Mouse (Mus musculus) E14TG2a.4 (cell line): ENCODE measurements around the gene Hnrnpll.
A peak's percentile ranks its signal among the peaks of the same experiment; 100 is the strongest.

Experiments
- H3K27me3 ChIP-seq: 2 replicates; pipeline ENCODE4 v1.6.1; 2014; ENCODE audit warnings: low read length, control low read depth; ENCODE audit not compliant: insufficient read depth
- H3K36me3 ChIP-seq: 2 replicates; pipeline ENCODE4 v1.6.1; 2014; ENCODE audit warnings: low read length, control low read depth; ENCODE audit not compliant: insufficient read depth
- H3K4me1 ChIP-seq: replicated peaks from 2 replicates; pipeline ENCODE4 v1.6.1; 2014; ENCODE audit warnings: low read depth, low read length, control low read depth
- H3K4me3 ChIP-seq: replicated peaks from 2 replicates; pipeline ENCODE4 v1.5.1; 2014; ENCODE audit warnings: mild to moderate bottlenecking, low read length
- H3K9me3 ChIP-seq: 2 replicates; pipeline ENCODE4 v1.6.1; 2014; ENCODE audit warnings: low read length, control low read depth
- CTCF ChIP-seq: conservative IDR thresholded peaks from 2 replicates; pipeline ENCODE4 v1.5.1; 2014; ENCODE audit warnings: low read length
- NANOG ChIP-seq: IDR thresholded peaks from 2 replicates; pipeline ENCODE4 v1.6.1; 2014; ENCODE audit warnings: borderline replicate concordance, low read length, mixed read lengths
- POU5F1 ChIP-seq: IDR thresholded peaks from 2 replicates; pipeline ENCODE4 v1.6.1; 2014; ENCODE audit warnings: low read length, borderline replicate concordance

Hnrnpll gene

GRCm38 (mm10) chr17:80048230-80048629 is 13.9 kb downstream of the Hnrnpll start:
- peaks cover 78% of the 10 kb centered on the region for H3K36me3 ChIP-seq
- TF ChIP-seq CTCF: peak; percentile 64
- no peak for TF ChIP-seq POU5F1
- no peak for TF ChIP-seq NANOG

GRCm38 (mm10) chr17:80041739-80042138 is 20.4 kb downstream of the Hnrnpll start:
- TF ChIP-seq POU5F1: no peak
- no peak for TF ChIP-seq CTCF
- no peak for TF ChIP-seq NANOG
- Histone ChIP-seq H3K4me1 (peaks cover 12% of the 10 kb centered on the region), H3K4me3 (no peak overlapping the region), H3K36me3 (peaks cover 56% of the 10 kb centered on the region), H3K27me3 (no peaks in the 10 kb centered on the region), H3K9me3 (no peaks in the 10 kb centered on the region)

More at GRCm38 (mm10) chr17:80048230-80048629, 13.9 kb downstream of the Hnrnpll start:
- Histone ChIP-seq H3K4me3 (no peak overlapping the region), H3K9me3 (no peaks in the 10 kb centered on the region), H3K27me3 (no peaks in the 10 kb centered on the region), H3K4me1 (peaks cover 14% of the 10 kb centered on the region; the same call in 1 of the 2 replicates)

GRCm38 (mm10) chr17:80028675-80029074 is 33.5 kb downstream of the Hnrnpll start:
- TF ChIP-seq NANOG (no peak), CTCF (no peak), POU5F1 (no peak)
- Histone ChIP-seq H3K4me3 (no peak overlapping the region), H3K4me1 (no peaks in the 10 kb centered on the region)

GRCm38 (mm10) chr17:80026189-80026936 is 35.8 kb downstream of the Hnrnpll start:
- Histone ChIP-seq H3K36me3 (peaks cover 29% of the 10 kb centered on the region), H3K9me3 (peaks cover 13% of the 10 kb centered on the region), H3K4me3 (no peak overlapping the region), H3K27me3 (no peaks in the 10 kb centered on the region), H3K4me1 (no peaks in the 10 kb centered on the region)
- TF ChIP-seq CTCF (no peak), NANOG (no peak), POU5F1 (no peak)

More at GRCm38 (mm10) chr17:80028675-80029074, 33.5 kb downstream of the Hnrnpll start:
- H3K36me3 ChIP-seq: peaks cover 51% of the 10 kb centered on the region
- H3K27me3 ChIP-seq: no peaks in the 10 kb centered on the region
- peaks cover 4% of the 10 kb centered on the region for H3K9me3 ChIP-seq

GRCm38 (mm10) chr17:80022090-80022489 is 40.0 kb downstream of the Hnrnpll start:
- H3K9me3 ChIP-seq: peaks cover 13% of the 10 kb centered on the region
- no peaks in the 10 kb centered on the region for H3K27me3 ChIP-seq
- no peak overlapping the region for H3K4me3 ChIP-seq
- H3K36me3 ChIP-seq: peaks cover 6% of the 10 kb centered on the region; the same call in 1 of the 2 replicates
- H3K4me1 ChIP-seq: peaks cover 21% of the 10 kb centered on the region
- TF ChIP-seq NANOG: no peak
- TF ChIP-seq CTCF: no peak
- TF ChIP-seq POU5F1: no peak

GRCm38 (mm10) chr17:80020495-80020894 is 41.6 kb downstream of the Hnrnpll start:
- H3K36me3 ChIP-seq: no peaks in the 10 kb centered on the region
- H3K4me1 ChIP-seq: peaks cover 23% of the 10 kb centered on the region
- H3K27me3 ChIP-seq: no peaks in the 10 kb centered on the region
- H3K9me3 ChIP-seq: peaks cover 13% of the 10 kb centered on the region
- no peak overlapping the region for H3K4me3 ChIP-seq
- TF ChIP-seq CTCF: peak; percentile 21; the same call in 1 of the 2 replicates
- TF ChIP-seq NANOG: no peak

GRCm38 (mm10) chr17:80018976-80019541 is 43.1 kb downstream of the Hnrnpll start:
- no peak for TF ChIP-seq POU5F1
- peak; percentile 30; the same call in 1 of the 2 replicates for TF ChIP-seq CTCF
- Histone ChIP-seq H3K36me3 (no peaks in the 10 kb centered on the region), H3K4me3 (peak overlapping the region; percentile 73), H3K27me3 (peaks cover 5% of the 10 kb centered on the region; the same call in 1 of the 2 replicates), H3K4me1 (peaks cover 28% of the 10 kb centered on the region), H3K9me3 (peaks cover 12% of the 10 kb centered on the region)

- Histone ChIP-seq H3K36me3 (no peaks in the 10 kb centered on the region), H3K9me3 (peaks cover 6% of the 10 kb centered on the region; the same call in 1 of the 2 replicates), H3K27me3 (peaks cover 5% of the 10 kb centered on the region; the same call in 1 of the 2 replicates), H3K4me3 (peak overlapping the region; percentile 73), H3K4me1 (peaks cover 28% of the 10 kb centered on the region)
- TF ChIP-seq CTCF (no peak), POU5F1 (no peak), NANOG (no peak)
Observed at GRCm38 (mm10) chr17:80018239-80018975, 43.7 kb downstream of the Hnrnpll start.
